Mouse (Mus musculus): ENCODE results near the gene Slc35f1. TPM values are rescaled to one million over a fixed set of nuclear protein-coding genes. Genes with fewer than 3 reads are reported as not detected.
A peak's percentile ranks its signal among the peaks of the same experiment; 100 is the strongest.

The Slc35f1 gene
- polyA plus RNA-seq, 1 experiment from 2014 or later = 3.1 TPM

DNA sequence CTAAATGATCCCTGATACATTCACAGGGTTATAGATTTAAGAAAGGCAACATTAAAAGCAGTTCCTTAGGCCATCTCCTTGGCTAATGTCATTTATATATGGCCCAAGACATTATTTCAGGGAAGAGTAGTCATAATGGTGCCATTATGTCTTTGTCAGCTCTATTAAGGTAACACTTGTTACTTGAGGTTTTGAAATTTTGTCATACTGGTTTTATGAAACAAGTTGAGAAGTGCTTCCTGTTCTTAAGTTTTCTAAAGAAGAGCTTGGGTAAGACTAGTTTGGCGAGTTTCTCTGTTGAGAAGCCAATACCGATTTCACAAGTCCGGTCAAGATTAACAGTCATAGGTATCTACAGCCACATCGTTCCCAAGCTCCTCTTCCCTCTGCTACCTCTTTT, 122.5 kb downstream of the Slc35f1 start:
- H3K4me3 ChIP-seq (replicated peaks) = no peak overlapping the region
- no peak for ATAC-seq
- H3K27me3 ChIP-seq (replicated peaks) = no peaks in the 10 kb centered on the region
- H3K27ac ChIP-seq = no peak overlapping the region
- H3K4me1 ChIP-seq (replicated peaks) = no peaks in the 10 kb centered on the region
- H3K9me3 ChIP-seq = no peaks in the 10 kb centered on the region
- H3K4me2 ChIP-seq (replicated peaks) = no peak overlapping the region
- 91% methylated on average over 4 of the region's 4 CpGs for WGBS
- H3K9ac ChIP-seq = no peak overlapping the region
- no peaks in the 10 kb centered on the region for H3K36me3 ChIP-seq

DNA sequence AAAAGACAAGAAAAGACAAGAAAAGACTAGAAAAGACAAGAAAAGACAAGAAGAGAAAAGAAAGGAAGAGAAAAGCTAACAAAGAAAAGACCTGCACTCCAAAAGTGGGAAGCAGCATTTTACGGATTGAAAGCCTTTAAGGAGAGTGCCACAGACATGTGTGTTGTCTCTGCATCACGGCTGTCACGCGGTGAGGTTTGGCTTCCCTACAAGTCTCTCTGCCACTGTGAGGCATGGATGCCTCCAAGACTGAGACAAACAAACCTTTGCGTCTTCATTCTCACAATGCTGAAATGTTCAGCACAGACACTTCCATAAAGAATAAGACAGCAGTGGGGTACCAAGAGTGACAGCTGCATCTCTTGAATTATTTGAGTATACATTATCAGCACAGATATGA, 124.0 kb downstream of the Slc35f1 start:
- Histone ChIP-seq H3K9me3 (no peaks in the 10 kb centered on the region), H3K4me2 (replicated peaks) (no peak overlapping the region), H3K36me3 (no peaks in the 10 kb centered on the region), H3K27me3 (replicated peaks) (no peaks in the 10 kb centered on the region), H3K27ac (no peak overlapping the region), H3K4me3 (replicated peaks) (no peak overlapping the region), H3K9ac (no peak overlapping the region), H3K4me1 (replicated peaks) (no peaks in the 10 kb centered on the region)
- WGBS = 88% methylated on average over 5 of the region's 5 CpGs
- no peak for ATAC-seq

GRCm38 (mm10) chr10:52819661-52820060, 129.3 kb downstream of the Slc35f1 start:
- WGBS = 87% methylated on average over 1 of the region's 1 CpGs
- Histone ChIP-seq H3K9ac (no peak overlapping the region), H3K4me2 (replicated peaks) (no peak overlapping the region), H3K27ac (no peak overlapping the region), H3K27me3 (replicated peaks) (no peaks in the 10 kb centered on the region), H3K9me3 (no peaks in the 10 kb centered on the region), H3K4me1 (replicated peaks) (no peaks in the 10 kb centered on the region), H3K4me3 (replicated peaks) (no peak overlapping the region), H3K36me3 (no peaks in the 10 kb centered on the region)
- no peak for ATAC-seq

DNA sequence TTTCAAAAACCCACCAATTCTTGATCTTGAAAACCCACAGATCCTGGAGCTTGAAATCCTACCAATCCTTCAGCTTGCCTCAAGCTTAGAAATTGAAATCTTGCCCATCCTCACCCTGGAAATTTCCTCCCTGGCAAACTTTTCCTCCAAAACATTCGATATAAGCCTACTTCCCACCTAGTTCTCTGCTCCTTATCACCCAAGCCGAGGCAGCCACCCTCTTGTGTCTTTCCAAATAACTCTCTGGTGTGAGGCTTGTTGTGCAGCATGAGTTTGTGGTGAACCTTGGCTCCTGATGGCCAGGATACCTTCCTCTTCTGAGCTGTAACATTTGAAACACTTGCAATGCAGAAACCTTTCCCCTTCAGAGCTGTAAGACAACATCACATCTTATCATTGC, 132.6 kb downstream of the Slc35f1 start:
- no peak overlapping the region for H3K9ac ChIP-seq
- H3K36me3 ChIP-seq = no peaks in the 10 kb centered on the region
- ATAC-seq = no peak
- H3K4me2 ChIP-seq (replicated peaks) = no peak overlapping the region
- H3K4me1 ChIP-seq (replicated peaks) = no peaks in the 10 kb centered on the region
- H3K27me3 ChIP-seq (replicated peaks) = no peaks in the 10 kb centered on the region
- no peak overlapping the region for H3K27ac ChIP-seq
- WGBS = 85% methylated on average over 2 of the region's 2 CpGs
- H3K9me3 ChIP-seq = no peaks in the 10 kb centered on the region
- no peak overlapping the region for H3K4me3 ChIP-seq (replicated peaks)

DNA sequence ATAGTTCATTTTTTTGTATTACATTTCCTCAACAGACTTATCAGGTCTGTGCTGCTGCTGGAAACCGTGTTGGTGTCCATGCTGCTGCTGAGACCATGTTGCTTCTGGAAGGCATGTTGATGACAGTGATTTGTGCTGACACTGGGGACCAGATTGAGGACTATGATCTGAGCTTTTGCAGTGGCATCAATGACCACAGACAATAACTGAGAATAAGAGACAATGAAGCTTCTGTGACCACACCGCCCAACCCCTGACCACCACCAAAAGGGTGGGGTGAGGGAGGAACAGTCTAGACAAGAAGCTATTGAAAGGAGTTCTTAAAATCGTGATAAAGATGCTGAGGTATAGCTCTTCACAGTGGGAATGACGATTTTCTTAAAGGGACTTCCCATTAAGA, 135.4 kb downstream of the Slc35f1 start:
- H3K4me3 ChIP-seq (replicated peaks) = no peak overlapping the region
- H3K9ac ChIP-seq = no peak overlapping the region
- no peaks in the 10 kb centered on the region for H3K27me3 ChIP-seq (replicated peaks)
- no peaks in the 10 kb centered on the region for H3K9me3 ChIP-seq
- H3K27ac ChIP-seq = no peak overlapping the region
- no peaks in the 10 kb centered on the region for H3K36me3 ChIP-seq
- no peaks in the 10 kb centered on the region for H3K4me1 ChIP-seq (replicated peaks)
- WGBS = 84% methylated on average over 4 of the region's 4 CpGs
- ATAC-seq = no peak
- no peak overlapping the region for H3K4me2 ChIP-seq (replicated peaks)

- Histone ChIP-seq H3K4me1 (replicated peaks) (no peaks in the 10 kb centered on the region), H3K9me3 (no peaks in the 10 kb centered on the region), H3K4me2 (replicated peaks) (no peak overlapping the region), H3K27ac (no peak overlapping the region), H3K4me3 (replicated peaks) (no peak overlapping the region), H3K9ac (no peak overlapping the region), H3K27me3 (replicated peaks) (no peaks in the 10 kb centered on the region), H3K36me3 (no peaks in the 10 kb centered on the region)
- ATAC-seq = no peak
- 73% methylated on average over 2 of the region's 2 CpGs for WGBS
These were observed 150.5 kb downstream of the Slc35f1 start for GRCm38 (mm10) chr10:52840819-52841218.

- Histone ChIP-seq H3K4me2 (replicated peaks) (no peak overlapping the region), H3K4me3 (replicated peaks) (no peak overlapping the region), H3K9me3 (no peaks in the 10 kb centered on the region), H3K27ac (no peak overlapping the region), H3K36me3 (no peaks in the 10 kb centered on the region), H3K4me1 (replicated peaks) (no peaks in the 10 kb centered on the region), H3K27me3 (replicated peaks) (no peaks in the 10 kb centered on the region), H3K9ac (no peak overlapping the region)
- no peak for ATAC-seq
These were observed 161.7 kb downstream of the Slc35f1 start for GRCm38 (mm10) chr10:52851994-52852393.

- 63% methylated on average over 2 of the region's 2 CpGs for WGBS
These were observed 170.5 kb downstream of the Slc35f1 start for GRCm38 (mm10) chr10:52860851-52861250.

DNA sequence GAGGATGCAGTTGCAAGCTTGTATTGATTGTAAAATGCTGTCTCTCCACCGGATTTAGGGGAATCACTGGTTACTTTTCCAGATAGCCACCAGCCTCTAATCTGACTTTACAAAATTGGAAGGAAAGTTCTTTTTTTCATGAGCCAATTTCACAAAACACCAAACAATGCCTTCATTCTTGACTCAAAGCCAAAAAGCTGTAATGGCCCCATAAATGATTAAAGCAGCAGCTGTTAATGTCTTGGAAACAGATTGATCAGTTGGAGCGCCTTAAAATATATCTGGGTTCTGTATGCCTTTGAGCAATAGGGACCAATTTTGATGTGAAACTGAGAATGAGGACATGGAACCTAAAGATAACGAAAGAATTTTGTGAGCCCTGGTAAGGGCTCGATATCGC, 174.6 kb downstream of the Slc35f1 start:
- Histone ChIP-seq H3K9ac (no peak overlapping the region), H3K9me3 (no peaks in the 10 kb centered on the region), H3K27me3 (replicated peaks) (no peaks in the 10 kb centered on the region), H3K36me3 (no peaks in the 10 kb centered on the region), H3K4me2 (replicated peaks) (no peak overlapping the region), H3K4me3 (replicated peaks) (no peak overlapping the region), H3K27ac (no peak overlapping the region), H3K4me1 (replicated peaks) (no peaks in the 10 kb centered on the region)
- 71% methylated on average over 5 of the region's 5 CpGs for WGBS
- no peak for ATAC-seq

More at GRCm38 (mm10) chr10:52860851-52861250, 170.5 kb downstream of the Slc35f1 start:
- Histone ChIP-seq H3K27me3 (replicated peaks) (no peaks in the 10 kb centered on the region), H3K4me1 (replicated peaks) (no peaks in the 10 kb centered on the region), H3K4me3 (replicated peaks) (no peak overlapping the region), H3K4me2 (replicated peaks) (no peak overlapping the region), H3K9me3 (no peaks in the 10 kb centered on the region), H3K9ac (no peak overlapping the region), H3K27ac (no peak overlapping the region), H3K36me3 (no peaks in the 10 kb centered on the region)
- no peak for ATAC-seq

DNA sequence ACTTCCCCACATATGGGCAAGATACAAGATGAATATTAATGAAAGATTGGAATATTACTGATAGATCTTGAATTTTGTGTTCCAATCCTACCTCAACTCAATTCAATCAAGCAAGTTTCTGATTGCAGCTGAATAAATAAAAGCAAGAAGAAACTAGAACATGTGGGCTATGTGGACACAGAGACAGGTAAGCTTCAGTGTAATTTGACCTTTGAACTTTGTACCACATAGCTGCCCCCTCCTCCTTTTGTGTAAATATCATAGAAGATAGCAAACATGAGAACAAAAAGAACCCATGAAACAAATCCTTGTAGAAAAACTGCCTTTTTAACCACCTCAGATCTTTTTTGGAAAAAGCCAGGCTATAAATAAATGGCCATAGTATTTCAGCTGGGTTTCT, 180.8 kb downstream of the Slc35f1 start:
- no peaks in the 10 kb centered on the region for H3K36me3 ChIP-seq
- H3K27ac ChIP-seq = no peak overlapping the region
- no peak overlapping the region for H3K4me3 ChIP-seq (replicated peaks)
- H3K9ac ChIP-seq = no peak overlapping the region
- no peaks in the 10 kb centered on the region for H3K27me3 ChIP-seq (replicated peaks)
- H3K4me1 ChIP-seq (replicated peaks) = no peaks in the 10 kb centered on the region
- peak; percentile 61; the same call in 1 of the 2 replicates for ATAC-seq
- H3K9me3 ChIP-seq = no peaks in the 10 kb centered on the region
- no peak overlapping the region for H3K4me2 ChIP-seq (replicated peaks)

GRCm38 (mm10) chr10:52874133-52874532, 183.8 kb downstream of the Slc35f1 start:
- H3K27ac ChIP-seq = no peak overlapping the region
- H3K9me3 ChIP-seq = no peaks in the 10 kb centered on the region
- H3K9ac ChIP-seq = no peak overlapping the region
- H3K4me3 ChIP-seq (replicated peaks) = no peak overlapping the region
- no peak overlapping the region for H3K4me2 ChIP-seq (replicated peaks)
- no peak for ATAC-seq
- H3K27me3 ChIP-seq (replicated peaks) = no peaks in the 10 kb centered on the region
- WGBS = 72% methylated on average over 9 of the region's 9 CpGs
- no peaks in the 10 kb centered on the region for H3K4me1 ChIP-seq (replicated peaks)
- H3K36me3 ChIP-seq = no peaks in the 10 kb centered on the region

DNA sequence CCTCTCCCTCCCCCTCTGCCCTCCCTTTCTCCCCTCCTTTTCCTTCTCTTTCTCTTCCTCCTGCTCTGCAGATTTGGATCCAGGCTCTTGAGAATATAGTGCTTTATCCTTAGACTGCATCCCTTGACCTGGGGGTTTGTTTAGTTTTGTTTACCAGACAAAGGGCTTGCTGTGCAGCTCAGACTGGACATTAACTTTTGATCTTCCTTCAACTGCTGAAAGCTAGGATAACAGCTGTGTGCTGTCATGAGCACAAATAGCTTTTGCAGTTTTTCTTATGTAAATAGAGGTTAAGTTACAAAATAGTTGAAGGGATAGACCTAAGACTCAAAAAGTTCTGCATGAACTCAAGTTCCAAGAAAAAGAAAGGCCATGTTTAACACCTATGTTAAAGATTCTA, 184.4 kb downstream of the Slc35f1 start:
- H3K36me3 ChIP-seq = no peaks in the 10 kb centered on the region
- H3K4me2 ChIP-seq (replicated peaks) = no peak overlapping the region
- H3K4me3 ChIP-seq (replicated peaks) = no peak overlapping the region
- H3K27ac ChIP-seq = no peak overlapping the region
- no peaks in the 10 kb centered on the region for H3K4me1 ChIP-seq (replicated peaks)
- H3K27me3 ChIP-seq (replicated peaks) = no peaks in the 10 kb centered on the region
- no peak for ATAC-seq
- no peaks in the 10 kb centered on the region for H3K9me3 ChIP-seq
- H3K9ac ChIP-seq = no peak overlapping the region

GRCm38 (mm10) chr10:52877263-52878021, 187.1 kb downstream of the Slc35f1 start:
- ATAC-seq = no peak
- H3K36me3 ChIP-seq = no peaks in the 10 kb centered on the region
- H3K4me1 ChIP-seq (replicated peaks) = no peaks in the 10 kb centered on the region
- no peaks in the 10 kb centered on the region for H3K9me3 ChIP-seq
- H3K4me3 ChIP-seq (replicated peaks) = no peak overlapping the region
- no peaks in the 10 kb centered on the region for H3K27me3 ChIP-seq (replicated peaks)
- 64% methylated on average over 6 of the region's 6 CpGs for whole genome bisulfite sequencing
- no peak overlapping the region for H3K4me2 ChIP-seq (replicated peaks)
- no peak overlapping the region for H3K27ac ChIP-seq
- no peak overlapping the region for H3K9ac ChIP-seq

Measured in intestine, embryonic 15.5 days (tissue).